Mouse (Mus musculus): ENCODE measurements around the gene Id3.

Gene Id3

DNA sequence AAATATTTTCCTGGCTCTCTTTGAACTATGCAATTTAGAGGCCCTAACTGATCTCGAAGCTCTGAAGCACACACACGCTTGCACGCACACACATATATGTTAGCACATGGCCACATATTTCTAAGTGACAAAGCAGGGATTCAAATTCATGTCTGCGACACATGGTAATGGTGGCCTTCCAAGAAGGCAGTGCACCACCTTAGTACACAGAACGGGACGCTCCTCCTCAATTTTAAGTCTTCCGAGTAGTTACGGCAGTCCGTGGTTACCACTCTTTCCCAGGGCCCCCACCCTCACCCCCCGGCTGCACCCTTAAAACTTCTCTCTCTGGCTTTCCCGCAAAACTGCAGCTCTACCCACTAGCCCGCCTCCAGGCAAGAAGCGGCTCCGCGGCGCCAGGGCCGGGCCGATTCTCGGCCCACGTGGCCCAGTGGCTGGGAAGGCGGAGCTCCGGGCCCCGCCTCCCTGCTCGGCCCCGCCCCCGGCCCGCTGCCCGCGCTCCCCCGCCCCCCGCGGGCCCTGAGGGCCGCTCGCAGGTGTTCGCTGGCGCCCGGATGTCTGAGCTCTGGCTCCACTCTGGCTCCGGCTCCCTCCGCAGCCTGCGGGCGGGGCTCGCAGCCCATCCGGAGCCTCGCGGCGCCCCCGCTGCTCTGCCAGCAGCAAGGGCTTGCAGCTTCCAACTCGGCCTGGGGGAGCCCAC, 4.3 kb downstream of the Id3 start:
- peak; percentile 85 for DNase-seq (ENCODE audit: low read depth, low spot score)

DNA sequence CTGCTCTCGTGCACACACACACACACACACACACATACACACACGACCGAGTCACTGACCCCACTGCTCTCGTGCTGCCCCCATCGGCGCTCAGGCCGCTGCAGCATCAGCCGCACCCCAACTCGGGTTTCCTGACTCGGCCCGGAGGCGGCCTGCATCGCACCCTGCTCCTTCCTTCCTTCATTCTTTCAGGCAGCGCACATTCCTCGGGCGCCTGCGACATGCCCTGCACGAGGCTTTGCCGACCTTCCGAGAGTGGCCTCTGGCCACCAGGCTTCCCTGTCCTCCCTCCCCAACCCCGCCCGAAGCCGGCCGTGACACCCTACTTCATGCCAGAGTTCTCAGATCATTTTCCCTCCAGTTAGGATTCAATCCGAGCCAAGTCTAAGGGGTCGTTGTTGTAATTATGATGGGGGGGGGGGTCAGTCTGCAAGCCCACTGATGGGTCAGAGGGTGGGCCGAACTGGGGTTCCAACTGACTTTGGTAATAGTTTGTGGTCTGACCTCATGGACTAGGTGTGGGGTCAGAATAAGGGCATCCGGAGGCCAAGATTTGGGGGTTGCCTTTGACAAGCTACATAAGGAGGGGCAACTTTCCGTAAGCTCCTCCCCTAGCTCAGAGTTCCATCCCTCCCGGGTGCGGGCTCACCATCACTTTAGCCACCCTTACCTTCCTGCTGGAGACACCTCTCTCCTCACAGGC, 5.2 kb downstream of the Id3 start:
- no peak for DNase-seq (ENCODE audit: low read depth, low spot score)

DNA sequence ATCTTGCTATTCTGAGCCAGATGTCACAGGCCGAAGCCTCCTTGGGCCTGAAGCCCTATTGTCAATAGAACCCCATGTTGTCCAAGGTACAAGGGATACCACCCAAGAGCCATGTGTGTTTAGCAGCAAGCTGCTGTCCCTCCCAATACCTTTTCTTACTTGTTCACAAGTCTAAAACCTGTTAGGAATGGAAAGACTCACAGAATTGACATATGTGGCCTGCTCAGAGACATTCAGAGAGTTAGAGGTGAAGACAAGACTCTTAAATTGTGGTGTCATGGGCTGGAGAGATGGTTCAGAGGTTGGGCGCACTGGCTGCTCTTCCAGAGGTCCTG, 5.7 kb downstream of the Id3 start:
- DNase-seq (ENCODE audit: low read depth, low spot score) = no peak

DNA sequence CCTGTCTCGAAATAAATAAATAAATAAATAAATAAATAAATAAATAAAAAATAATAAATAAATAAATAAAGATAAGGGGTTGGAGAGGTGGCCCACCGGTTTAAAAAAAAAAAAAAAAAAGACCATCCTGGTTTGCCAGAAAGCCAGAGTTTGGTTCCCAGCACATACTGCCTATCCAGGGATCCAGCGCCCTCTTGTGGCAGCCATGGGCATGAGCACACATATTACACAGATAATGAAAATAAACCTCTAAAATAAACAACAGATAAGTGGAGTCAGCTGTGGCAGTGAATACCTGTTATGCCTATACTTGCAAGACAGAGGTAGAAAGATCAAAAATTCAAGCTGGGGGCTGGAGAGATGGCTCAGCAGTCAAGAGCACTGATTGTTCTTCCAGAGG, 6.4 kb downstream of the Id3 start:
- DNase-seq (ENCODE audit: low read depth, low spot score) = no peak

DNA sequence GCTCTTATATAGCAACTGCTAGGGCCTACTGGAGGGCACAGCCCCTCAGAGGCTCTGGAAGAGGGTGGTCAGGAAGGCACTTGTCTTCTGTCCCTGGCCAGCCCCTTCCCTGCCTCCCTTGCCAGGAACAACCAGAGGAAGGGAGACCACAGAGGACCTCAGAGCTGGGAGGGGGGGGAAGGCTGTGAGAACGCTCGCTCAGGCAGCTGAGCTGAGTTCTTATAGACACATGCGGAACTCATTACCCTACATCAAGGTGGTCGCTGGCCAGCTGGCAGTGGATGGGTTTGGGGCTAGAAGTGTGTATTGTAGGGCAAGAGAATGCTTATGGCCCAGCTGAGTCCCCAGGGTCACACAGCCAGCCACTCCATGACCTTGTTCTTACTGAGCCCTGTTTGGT, 7.3 kb downstream of the Id3 start:
- DNase-seq (ENCODE audit: low read depth, low spot score) = no peak

DNA sequence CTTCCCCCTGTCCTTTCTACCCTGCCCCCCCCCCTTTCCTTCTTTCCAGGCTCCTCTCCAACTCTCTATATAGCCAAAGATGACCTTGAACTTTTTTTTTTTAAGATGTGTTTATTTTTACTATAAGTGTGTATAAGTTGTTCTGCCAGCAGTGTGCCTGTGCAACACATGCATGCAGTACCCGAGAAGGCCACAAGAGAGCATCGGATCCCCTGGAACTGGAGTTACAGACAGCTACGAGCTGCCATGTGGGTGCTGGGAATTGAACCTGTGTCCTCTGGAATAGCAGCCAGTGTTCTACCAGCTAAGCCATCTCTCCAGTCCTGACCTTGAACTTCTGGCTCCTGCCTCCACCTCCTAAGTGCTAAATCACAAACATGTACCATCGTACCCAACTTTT, 9.5 kb downstream of the Id3 start:
- no peak for DNase-seq (ENCODE audit: low read depth, low spot score)

DNA sequence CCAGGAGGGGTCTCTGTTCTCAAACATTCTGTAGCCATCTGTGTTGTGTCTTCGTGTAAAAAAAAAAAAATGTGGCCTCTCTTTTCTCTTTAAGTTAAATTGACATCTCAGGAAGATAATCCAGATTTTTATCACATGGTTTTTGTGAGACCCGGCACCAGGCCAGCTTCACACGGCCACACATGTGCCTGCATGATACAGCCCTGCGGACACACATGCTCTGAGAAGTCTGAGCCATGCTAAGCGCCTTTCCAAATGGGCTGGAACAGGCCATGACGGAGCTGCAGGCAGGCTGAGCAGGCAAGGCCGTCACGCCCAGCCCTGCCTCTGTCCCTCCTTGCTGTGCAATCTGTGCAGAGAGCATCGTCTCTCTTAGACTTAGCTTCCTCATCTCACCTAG, 11.2 kb downstream of the Id3 start:
- no peak for DNase-seq (ENCODE audit: low read depth, low spot score)

DNA sequence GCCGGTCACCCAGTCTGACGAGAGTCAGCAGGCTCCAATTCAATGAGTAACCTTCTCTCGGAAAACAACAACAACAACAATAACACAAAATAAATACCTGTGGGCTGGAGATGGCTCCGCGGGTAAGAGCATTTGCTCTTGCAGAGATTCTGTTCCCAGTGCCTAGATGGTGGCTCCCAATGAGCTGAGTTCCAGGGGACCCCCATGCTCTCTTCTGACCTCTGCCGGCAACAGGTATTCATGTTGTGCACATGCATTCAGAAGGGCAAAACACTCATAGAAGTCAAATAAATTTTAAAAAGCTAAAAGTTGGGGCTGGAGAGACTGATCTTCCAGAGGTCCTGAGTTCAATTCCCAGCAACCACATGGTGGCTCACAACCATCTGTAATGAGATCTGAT, 15.2 kb downstream of the Id3 start:
- no peak for DNase-seq (ENCODE audit: low read depth, low spot score)

DNA sequence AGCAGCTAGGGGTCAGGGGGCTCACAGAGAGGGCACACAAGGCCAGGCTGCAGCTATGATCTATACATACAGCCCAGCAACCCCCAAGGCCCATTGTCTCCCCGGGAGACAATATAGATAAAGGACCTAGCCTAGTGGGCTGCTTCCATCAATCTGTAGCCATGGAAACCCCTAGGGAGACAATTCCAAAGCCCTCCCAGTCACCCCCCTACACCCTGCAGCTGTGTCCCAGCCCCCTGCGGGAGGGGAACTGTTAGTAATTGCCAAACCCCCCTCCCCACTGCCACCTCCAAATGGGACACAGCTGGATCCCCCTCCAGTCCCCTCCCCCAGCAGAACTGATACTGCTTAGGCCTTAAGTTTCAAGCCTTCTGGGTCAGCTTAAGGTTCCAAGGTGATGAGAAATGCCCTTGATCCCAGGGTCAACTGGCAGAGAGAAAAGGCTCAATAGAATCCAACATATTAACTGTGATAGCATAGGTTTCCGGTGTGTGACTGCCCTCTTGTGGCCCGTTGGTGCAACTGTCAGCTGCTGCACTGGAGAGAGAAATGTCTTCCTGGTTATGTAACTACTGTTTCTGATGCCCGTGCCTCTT, 16.6 kb downstream of the Id3 start:
- peak; percentile 86 for DNase-seq (ENCODE audit: low read depth, low spot score)

DNA sequence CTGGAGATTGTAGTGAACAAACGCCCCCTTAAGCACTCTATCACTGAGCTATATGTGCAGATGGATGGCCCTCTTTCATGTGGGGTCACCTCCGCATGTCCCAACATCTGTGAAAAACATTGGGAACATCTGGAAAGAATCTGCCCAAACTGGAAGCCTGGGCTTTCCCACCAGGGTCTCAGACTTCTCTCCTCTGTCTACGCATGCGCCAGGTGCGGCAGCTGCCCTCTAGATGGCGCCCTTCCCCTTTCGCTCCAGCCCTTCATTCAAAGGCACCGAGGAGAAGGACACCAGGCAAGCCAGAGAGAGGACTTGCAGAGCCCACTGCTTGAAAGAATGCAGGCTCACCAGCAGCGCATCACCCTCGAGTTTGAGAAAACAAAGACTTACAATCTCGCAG, 20.2 kb downstream of the Id3 start:
- DNase-seq (ENCODE audit: low read depth, low spot score) = peak; percentile 72

DNA sequence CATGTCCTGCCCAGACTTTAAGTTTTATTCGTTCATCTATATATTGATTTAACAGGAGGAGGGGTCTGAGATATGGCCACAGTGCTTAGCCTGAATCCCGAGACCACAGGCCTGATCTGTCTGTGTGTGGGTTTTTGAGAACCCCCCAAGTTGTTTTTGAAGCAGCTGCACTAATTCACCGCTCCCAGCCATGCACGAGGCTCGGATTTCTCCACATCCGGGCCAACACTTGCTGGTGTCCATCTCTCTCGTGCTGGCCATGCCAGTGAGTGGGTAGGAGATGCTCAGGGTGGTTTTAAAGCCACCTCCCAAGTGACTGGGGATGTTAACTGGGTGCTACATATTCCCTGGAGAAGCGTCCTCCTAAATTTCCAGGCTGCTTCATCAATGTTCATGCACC, 21.7 kb downstream of the Id3 start:
- DNase-seq (ENCODE audit: low read depth, low spot score) = no peak

DNA sequence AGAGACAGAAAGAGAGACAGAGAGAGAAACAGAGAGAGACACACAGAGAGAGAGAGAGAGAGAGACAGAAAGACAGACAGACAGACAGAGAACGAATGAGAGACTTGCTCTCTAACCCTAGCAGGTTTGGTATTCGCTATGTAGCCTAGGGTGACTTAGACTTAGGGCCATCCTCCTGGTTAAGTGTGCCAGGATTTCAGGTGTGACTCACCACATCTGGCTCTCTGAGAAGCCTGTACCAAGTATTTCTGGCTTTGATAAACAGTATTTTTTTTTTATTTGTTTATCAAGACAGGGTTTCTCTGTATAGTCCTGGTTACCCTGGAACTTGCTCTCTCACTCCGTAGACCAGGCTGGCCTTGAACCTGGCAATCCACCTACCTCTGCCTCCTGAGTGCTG, 24.4 kb downstream of the Id3 start:
- DNase-seq (ENCODE audit: low read depth, low spot score) = no peak

DNA sequence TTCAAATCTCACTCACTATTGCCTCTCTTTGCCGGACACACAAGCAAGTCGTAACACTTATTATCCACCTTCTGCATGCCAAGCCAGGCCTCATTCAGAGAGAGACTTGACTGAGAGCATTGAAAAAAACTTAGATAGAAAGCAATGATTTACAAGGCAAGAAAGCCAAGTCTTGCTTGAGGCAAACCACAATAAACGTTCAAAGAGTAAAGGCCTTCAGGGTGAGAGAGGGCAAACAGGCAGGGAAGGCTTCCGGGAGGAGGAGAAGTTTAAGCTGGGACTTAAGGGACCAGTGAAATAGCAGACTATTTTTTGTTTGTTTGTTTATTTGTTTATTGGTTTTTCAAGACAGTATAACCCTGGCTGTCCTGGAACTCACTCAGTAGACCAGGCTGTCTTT, 27.1 kb downstream of the Id3 start:
- no peak for DNase-seq (ENCODE audit: low read depth, low spot score)

DNA sequence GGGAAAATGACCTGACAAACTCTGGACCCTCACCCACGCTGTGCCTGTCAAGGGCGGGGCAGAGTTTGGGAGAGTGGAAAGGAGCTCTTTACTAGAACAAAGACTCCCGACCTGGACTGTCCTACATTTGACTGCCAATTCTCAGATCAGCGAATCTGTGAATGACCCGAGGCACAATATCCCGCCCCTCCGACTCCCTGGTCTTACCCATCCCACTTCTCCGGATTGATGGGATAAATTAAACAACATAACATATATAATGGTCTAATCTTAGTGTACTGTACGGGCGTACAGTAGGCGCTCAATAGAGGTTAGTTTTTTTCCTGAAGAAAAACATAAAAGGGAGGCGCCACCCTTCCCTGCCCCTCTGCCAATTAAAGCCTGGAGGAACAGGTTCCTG, 28.2 kb downstream of the Id3 start:
- no peak for DNase-seq (ENCODE audit: low read depth, low spot score)

DNA sequence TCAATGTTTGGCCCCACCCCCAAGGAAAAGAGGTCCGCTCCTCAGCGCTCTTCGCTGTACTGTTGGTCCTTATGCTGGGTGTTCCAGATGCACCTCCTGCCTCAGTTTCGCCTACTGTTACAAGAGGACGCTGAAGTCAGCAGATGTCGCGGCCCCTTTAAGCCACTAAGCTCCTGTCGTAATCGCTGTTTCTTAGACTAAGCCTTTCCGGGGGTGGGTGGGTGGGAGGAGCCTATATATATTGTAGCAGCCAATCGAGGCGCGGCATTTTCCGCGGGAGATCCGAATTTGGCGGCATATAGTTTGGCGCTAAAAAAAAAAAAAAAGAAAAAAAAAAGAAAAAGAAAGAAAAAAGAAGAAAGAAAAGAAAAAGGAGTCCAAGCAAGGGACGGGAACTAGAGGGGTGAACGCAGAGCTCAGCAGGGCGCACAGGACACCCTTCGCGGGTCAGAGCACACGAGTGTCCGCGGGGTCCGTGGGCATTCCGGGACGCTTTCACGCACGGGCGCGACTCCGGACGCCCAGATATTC, 28.8 kb downstream of the Id3 start, which contains the start of gene E2f2:
TSS of gene E2f2 (plus strand) at position 384 of the 531 bp plus-strand sequence.
- no peak for DNase-seq (ENCODE audit: low read depth, low spot score)

DNA sequence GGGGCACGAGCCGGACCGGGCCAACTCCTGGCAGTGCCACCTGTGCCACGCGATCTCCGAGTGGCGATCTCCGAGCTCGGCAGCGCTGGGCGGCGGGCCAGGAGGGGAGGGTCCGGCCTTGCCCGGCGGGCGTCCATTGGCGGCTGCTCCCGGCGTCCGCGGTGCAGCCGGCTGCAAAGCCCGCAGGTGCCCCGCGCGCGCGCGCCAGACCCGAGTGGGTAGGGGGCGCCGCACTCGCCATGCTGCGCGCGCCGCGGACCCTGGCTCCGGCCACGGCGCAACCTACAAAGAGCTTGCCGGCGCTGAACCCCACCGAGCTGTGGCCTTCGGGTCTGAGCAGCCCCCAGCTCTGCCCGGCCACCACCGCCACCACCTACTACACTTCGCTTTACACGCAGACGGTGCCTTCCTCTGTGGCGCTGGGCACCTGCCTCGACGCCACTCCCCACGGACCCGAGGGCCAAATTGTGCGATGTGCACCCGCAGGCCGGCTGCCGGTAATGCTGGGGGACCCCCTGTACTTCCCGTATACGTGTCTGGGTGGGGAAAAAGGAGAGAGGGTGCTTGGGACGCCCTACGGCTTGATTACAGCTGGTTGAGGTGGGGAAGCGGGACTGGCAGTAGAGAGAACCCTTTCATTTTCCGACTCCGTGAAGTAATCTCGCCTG, 29.4 kb downstream of the Id3 start:
- DNase-seq (ENCODE audit: low read depth, low spot score) = no peak

DNA sequence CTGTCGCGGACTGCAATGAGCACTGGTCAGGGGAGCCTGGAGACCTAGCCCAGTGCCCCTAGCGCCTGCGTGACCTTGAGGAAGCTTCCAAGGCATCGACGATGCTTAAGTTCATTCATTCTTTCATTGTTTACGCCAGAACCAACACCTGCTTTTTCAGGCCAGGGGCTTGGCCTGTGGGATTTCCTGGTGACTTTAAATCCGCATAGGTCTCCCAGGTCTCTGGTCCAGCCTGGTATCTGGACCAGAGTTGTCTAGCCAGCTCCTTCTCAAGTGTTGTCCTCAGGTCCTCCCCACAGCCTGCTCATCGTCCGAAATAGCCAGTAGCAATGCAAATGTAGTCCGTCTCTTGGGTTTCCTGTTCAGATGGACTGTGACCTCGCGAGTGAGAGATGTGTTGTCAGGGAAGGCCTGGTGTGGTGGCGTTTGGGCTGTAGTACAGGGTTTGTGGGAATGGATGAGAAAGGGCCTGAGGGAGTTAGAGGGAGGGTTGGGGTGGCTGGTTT, 30.0 kb downstream of the Id3 start:
- DNase-seq (ENCODE audit: low read depth, low spot score) = no peak

DNA sequence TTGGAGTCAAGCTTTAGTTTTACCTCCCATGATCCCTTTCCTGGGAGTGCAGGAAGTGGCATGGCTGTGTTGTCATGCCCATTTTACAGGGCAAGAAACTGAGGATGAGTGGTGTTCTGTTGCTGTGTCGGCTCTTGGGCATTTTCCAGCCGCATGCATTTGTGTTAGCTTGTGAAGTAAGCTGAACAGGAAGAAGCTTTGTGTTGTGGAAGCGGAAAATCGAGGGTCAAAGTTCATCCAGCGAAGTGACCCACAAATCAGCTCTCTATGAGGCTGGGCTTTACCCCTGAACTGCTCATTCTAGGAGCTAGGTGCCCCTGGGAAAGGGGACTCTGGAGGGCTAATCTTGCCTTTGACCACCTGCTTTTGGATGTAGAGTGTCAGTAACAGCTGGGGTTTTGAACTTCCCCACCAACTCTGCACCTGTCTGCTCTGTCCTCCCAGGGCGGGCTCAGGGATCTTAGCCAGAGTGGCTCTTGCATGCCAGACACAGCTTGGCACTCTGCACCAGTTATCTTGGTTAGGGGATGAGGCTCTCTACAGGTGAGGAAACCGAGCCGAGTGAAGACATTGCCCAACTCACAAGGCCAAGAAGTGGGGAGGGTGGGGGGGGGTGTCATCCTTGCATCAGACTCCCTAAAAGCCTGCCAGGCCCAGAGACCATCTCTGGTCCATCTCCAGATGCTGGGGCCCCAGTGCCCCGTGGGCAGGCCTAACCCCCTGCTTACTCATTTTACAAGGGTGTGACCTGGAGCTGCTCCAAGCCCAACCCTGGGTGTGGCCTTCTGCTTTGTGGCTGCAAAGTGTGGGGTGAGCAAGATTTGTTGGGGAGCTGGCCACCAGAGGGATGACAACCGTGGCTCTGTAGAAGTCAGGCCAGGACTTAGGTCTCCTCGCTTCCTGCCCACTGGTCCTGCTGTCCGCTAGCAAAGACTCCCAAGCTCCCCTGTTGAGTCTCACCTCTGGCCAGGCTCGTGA, 31.2 kb downstream of the Id3 start:
- no peak for DNase-seq (ENCODE audit: low read depth, low spot score)

DNA sequence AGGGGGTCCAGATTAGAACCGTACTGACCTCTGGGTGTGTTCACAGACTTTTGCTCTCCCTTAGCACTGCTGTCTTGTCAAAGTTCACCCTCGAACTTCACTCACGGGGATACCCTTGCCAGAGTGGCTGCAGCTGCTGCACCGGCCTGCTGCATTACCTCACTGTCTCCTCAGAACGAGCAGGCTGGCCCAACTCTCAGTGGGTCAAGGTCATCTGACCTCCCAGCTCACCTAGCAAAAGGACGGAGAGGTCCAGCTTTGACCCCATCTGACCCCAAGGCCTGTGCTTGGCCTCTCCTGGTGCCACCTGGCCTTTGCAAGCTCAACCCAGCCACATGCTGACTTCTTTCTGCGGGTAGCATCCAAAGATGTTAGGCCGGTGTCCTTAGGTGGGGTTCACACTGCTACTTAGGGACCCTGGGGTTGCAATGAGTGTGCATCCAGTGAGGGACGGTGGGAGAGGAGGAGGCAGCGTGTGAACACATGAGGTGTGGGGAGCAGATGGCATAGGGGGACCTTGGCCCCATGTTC, 32.8 kb downstream of the Id3 start:
- DNase-seq (ENCODE audit: low read depth, low spot score) = no peak

DNA sequence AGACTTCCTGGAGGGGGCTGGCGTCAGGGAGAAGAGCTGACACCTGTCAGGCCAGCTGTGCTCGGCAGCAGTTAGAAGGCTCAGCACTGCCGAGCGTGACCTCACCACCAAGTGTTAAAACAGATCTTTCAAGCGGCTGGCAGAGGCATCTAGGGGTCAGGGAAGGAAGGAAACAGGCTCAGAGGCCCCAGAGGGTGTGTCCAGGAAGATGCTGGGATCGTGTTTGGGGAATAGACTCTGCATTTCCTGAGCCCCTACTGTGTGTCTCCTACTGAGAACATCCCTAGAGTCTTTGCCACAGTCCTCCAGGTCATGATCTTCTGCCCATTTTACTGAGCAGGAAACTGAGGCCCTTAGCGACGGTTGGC, 33.9 kb downstream of the Id3 start:
- peak; percentile 46 for DNase-seq (ENCODE audit: low read depth, low spot score)
